Mouse (Mus musculus): ENCODE results near the gene Olfr1283. TPM values are rescaled to one million over a fixed set of nuclear protein-coding genes. Genes with fewer than 3 reads are reported as not detected.
"Not testable (repeated sequence)": the region's sequence is repeated elsewhere in the genome, so short reads cannot be mapped to it uniquely, and the experiment has no call there.

Olfr1283 gene
- not detected in 2 replicates for polyA plus RNA-seq (2016; fragmentation: Nextera tagmentation; extraction: Ambion mirVana)

GRCm38 (mm10) chr2:111366490-111366889 lies at the start of gene Olfr1283:
Gene Olfr1283 (plus strand): TSS chr2:111366790.
- no peak for ATAC-seq (ENCODE audit: low FRiP score)
- no peaks in the 10 kb centered on the region for H3K4me1 ChIP-seq
- no peaks in the 10 kb centered on the region for H3K36me3 ChIP-seq
- H3K27me3 ChIP-seq = no peaks in the 10 kb centered on the region
- 74% methylated on average over 2 of the region's 2 CpGs for WGBS
- H3K9me3 ChIP-seq (replicated peaks) = no peaks in the 10 kb centered on the region
- H3K4me2 ChIP-seq (replicated peaks) = no peak within 1 kb of the TSS
- H3K4me3 ChIP-seq = no peak within 1 kb of the TSS
- H3K27ac ChIP-seq = no peak within 1 kb of the TSS
- no peak within 1 kb of the TSS for H3K9ac ChIP-seq

- Histone ChIP-seq H3K9me3 (replicated peaks) (no peaks in the 10 kb centered on the region), H3K4me2 (replicated peaks) (no peak within 1 kb of the TSS), H3K4me1 (no peaks in the 10 kb centered on the region), H3K4me3 (no peak within 1 kb of the TSS), H3K9ac (no peak within 1 kb of the TSS), H3K27me3 (no peaks in the 10 kb centered on the region), H3K27ac (no peak within 1 kb of the TSS), H3K36me3 (no peaks in the 10 kb centered on the region)
- no peak for ATAC-seq (ENCODE audit: low FRiP score)
- WGBS = 69% methylated on average over 2 of the region's 2 CpGs
Observed at GRCm38 (mm10) chr2:111326220-111326619, 40.4 kb upstream of the Olfr1283 start, which contains the start of gene Olfr1281. Gene Olfr1281 (plus strand): TSS chr2:111326520.

- H3K36me3 ChIP-seq; H3K4me2 ChIP-seq (replicated peaks); H3K4me3 ChIP-seq; H3K9me3 ChIP-seq (replicated peaks); H3K27me3 ChIP-seq; H3K9ac ChIP-seq; H3K4me1 ChIP-seq; ATAC-seq (ENCODE audit: low FRiP score); H3K27ac ChIP-seq: not testable (repeated sequence)
- WGBS = 90% methylated on average over 5 of the region's 5 CpGs
Observed at GRCm38 (mm10) chr2:111333721-111334120, 32.9 kb upstream of the Olfr1283 start.

GRCm38 (mm10) chr2:111335976-111336375 lies 30.6 kb upstream of the Olfr1283 start, which contains the start of gene Olfr1282:
Gene Olfr1282 (minus strand): TSS chr2:111336076.
- H3K27me3 ChIP-seq = no peaks in the 10 kb centered on the region
- no peak for ATAC-seq (ENCODE audit: low FRiP score)
- no peaks in the 10 kb centered on the region for H3K4me1 ChIP-seq
- no peaks in the 10 kb centered on the region for H3K36me3 ChIP-seq
- 84% methylated on average over 2 of the region's 2 CpGs for WGBS
- no peak within 1 kb of the TSS for H3K4me3 ChIP-seq
- no peak within 1 kb of the TSS for H3K27ac ChIP-seq
- H3K9ac ChIP-seq = no peak within 1 kb of the TSS
- H3K4me2 ChIP-seq (replicated peaks) = no peak within 1 kb of the TSS
- no peaks in the 10 kb centered on the region for H3K9me3 ChIP-seq (replicated peaks)

GRCm38 (mm10) chr2:111375222-111375621 lies 8.6 kb downstream of the Olfr1283 start, which contains the start of gene Olfr1284:
Gene Olfr1284 (plus strand): TSS chr2:111375522.
- Histone ChIP-seq H3K9me3 (replicated peaks) (no peaks in the 10 kb centered on the region), H3K4me1 (no peaks in the 10 kb centered on the region), H3K4me3 (no peak within 1 kb of the TSS), H3K36me3 (no peaks in the 10 kb centered on the region), H3K27ac (no peak within 1 kb of the TSS), H3K27me3 (no peaks in the 10 kb centered on the region), H3K9ac (no peak within 1 kb of the TSS), H3K4me2 (replicated peaks) (no peak within 1 kb of the TSS)
- 86% methylated on average over 1 of the region's 1 CpGs for WGBS
- no peak for ATAC-seq (ENCODE audit: low FRiP score)

Other genes starting within 250 kb of the Olfr1283 start
- gene Gm15130, start 213.9 kb upstream of the Olfr1283 start, polyA plus RNA-seq (2016; fragmentation: Nextera tagmentation; extraction: Ambion mirVana) = not detected in 2 replicates
- not detected in 2 replicates for gene 4930430A15Rik, start 137.2 kb upstream of the Olfr1283 start, polyA plus RNA-seq (2016; fragmentation: Nextera tagmentation; extraction: Ambion mirVana)
- gene Olfr1275, start 131.5 kb upstream of the Olfr1283 start, polyA plus RNA-seq (2016; fragmentation: Nextera tagmentation; extraction: Ambion mirVana) = not detected in 2 replicates
- gene Olfr1276, start 112.3 kb upstream of the Olfr1283 start, polyA plus RNA-seq (2016; fragmentation: Nextera tagmentation; extraction: Ambion mirVana) = not detected in 2 replicates
- not detected in 2 replicates for gene Olfr1277, start 92.7 kb upstream of the Olfr1283 start, polyA plus RNA-seq (2016; fragmentation: Nextera tagmentation; extraction: Ambion mirVana)
- not detected in 2 replicates for gene Olfr1278, start 76.7 kb upstream of the Olfr1283 start, polyA plus RNA-seq (2016; fragmentation: Nextera tagmentation; extraction: Ambion mirVana)
- not detected in 2 replicates for gene Olfr1279, start 66.2 kb upstream of the Olfr1283 start, polyA plus RNA-seq (2016; fragmentation: Nextera tagmentation; extraction: Ambion mirVana)
- gene Olfr1280, start 52.8 kb upstream of the Olfr1283 start, polyA plus RNA-seq (2016; fragmentation: Nextera tagmentation; extraction: Ambion mirVana) = not detected in 2 replicates
- gene Olfr1281, start 40.3 kb upstream of the Olfr1283 start, polyA plus RNA-seq (2016; fragmentation: Nextera tagmentation; extraction: Ambion mirVana) = not detected in 2 replicates
- gene Olfr1282, start 30.7 kb upstream of the Olfr1283 start, polyA plus RNA-seq (2016; fragmentation: Nextera tagmentation; extraction: Ambion mirVana) = not detected in 2 replicates
- not detected in 2 replicates for gene Olfr1284, start 8.7 kb downstream of the Olfr1283 start, polyA plus RNA-seq (2016; fragmentation: Nextera tagmentation; extraction: Ambion mirVana)
- not detected in 2 replicates for gene Olfr1286, start 56.3 kb downstream of the Olfr1283 start, polyA plus RNA-seq (2016; fragmentation: Nextera tagmentation; extraction: Ambion mirVana)
- gene Olfr1287, start 82.4 kb downstream of the Olfr1283 start, polyA plus RNA-seq (2016; fragmentation: Nextera tagmentation; extraction: Ambion mirVana) = not detected in 2 replicates
- not detected in 2 replicates for gene Olfr1288, start 107.3 kb downstream of the Olfr1283 start, polyA plus RNA-seq (2016; fragmentation: Nextera tagmentation; extraction: Ambion mirVana)
- not detected in 2 replicates for gene Olfr1289, start 114.0 kb downstream of the Olfr1283 start, polyA plus RNA-seq (2016; fragmentation: Nextera tagmentation; extraction: Ambion mirVana)
- not detected in 2 replicates for gene Olfr1290, start 127.0 kb downstream of the Olfr1283 start, polyA plus RNA-seq (2016; fragmentation: Nextera tagmentation; extraction: Ambion mirVana)
- gene Olfr1291-ps1, start 130.4 kb downstream of the Olfr1283 start, polyA plus RNA-seq (2016; fragmentation: Nextera tagmentation; extraction: Ambion mirVana) = not detected in 2 replicates
- not detected in 2 replicates for gene Olfr1293-ps, start 158.4 kb downstream of the Olfr1283 start, polyA plus RNA-seq (2016; fragmentation: Nextera tagmentation; extraction: Ambion mirVana)
- gene Olfr1294, start 173.5 kb downstream of the Olfr1283 start, polyA plus RNA-seq (2016; fragmentation: Nextera tagmentation; extraction: Ambion mirVana) = not detected in 2 replicates
- not detected in 2 replicates for gene Olfr1295, start 202.9 kb downstream of the Olfr1283 start, polyA plus RNA-seq (2016; fragmentation: Nextera tagmentation; extraction: Ambion mirVana)